Mouse (Mus musculus) erythroblast, embryonic 14.5 days (primary cell): ENCODE measurements around the gene Dgcr2.

ENCODE experiments used
- GATA1 ChIP-seq: IDR thresholded peaks from 2 replicates; pipeline ENCODE4 v1.6.1; 2012; ENCODE audit warnings: low read length, inconsistent platforms, mixed read lengths
- TAL1 ChIP-seq: IDR thresholded peaks from 3 replicates; pipeline ENCODE4 v1.6.1; 2012; ENCODE audit warnings: low read length, inconsistent platforms, mixed read lengths

GRCm38 (mm10) chr16:17857157-17857556 lies 41.2 kb downstream of the Dgcr2 start:
- TF ChIP-seq GATA1 (no peak), TAL1 (no peak)
